Mouse (Mus musculus) left cerebral cortex, postnatal 36 days (tissue): ENCODE data around the gene Cyp4a12b. TPM values are rescaled to one million over a fixed set of nuclear protein-coding genes. Genes with fewer than 3 reads are reported as not detected.
"Not testable (repeated sequence)": the region's sequence is repeated elsewhere in the genome, so short reads cannot be mapped to it uniquely, and the experiment has no call there.

Source experiments
- DNase-seq, 2 experiments: peaks; one replicate each; pipeline ENCODE4 v3.0.0; 2021 to 2022; ENCODE audit warnings: low spot score in 2 of 2, mixed read lengths in 1 of 2
- intact Hi-C: fragments of 180-260 bp; cut with DNase I; formaldehyde crosslinking; loops from one replicate; pipeline ENCODE4 v1.15.1; 2025
- total RNA-seq, 2 experiments: library from RNA; stranded (reverse); gene quantifications; 2 replicates each; pipeline ENCODE4 v1.2.3; 2021

The Cyp4a12b gene
- total RNA-seq = not detected

DNA sequence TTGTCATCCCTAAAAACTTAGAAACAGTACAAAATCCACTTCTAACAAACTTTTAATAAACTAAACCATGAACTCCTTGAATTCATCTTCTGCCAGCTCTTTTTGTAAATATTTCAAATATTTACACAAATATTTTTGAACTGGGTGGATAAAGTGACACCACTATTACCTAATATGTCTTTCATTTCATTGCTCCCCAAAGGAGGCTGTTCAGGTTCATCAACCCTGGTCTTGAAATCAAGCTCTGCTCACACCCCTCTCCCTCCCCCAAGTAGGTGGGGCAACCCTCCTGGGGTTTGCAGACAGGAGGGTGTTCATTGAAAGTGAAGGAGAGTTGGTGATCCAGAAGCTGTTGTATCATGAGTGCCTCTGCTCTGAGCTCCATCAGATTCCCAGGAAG lies at the start of gene Cyp4a12b:
Gene Cyp4a12b (plus strand): TSS at position 301 of the 400 bp plus-strand sequence.
- DNase-seq, intact Hi-C loops: not testable (repeated sequence)

DNA sequence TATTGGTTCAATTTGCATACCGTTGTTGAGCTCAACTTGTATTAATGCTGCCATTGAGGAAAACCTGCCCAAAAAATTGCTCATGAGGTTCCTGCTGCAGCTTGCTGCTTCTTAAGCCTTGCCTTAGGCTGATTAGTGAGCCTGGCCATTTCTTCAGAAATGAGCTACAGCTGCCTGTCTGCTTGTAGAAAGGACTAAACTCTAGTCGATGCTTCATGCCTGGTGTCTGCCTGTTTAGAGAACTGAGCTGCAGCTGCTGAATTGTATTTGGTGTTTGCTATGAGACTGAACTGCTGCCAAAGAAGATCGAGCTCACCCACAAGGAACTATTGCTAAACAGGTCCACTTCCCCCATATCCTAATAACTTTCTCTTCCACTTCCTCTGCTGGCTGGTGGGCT lies 45.8 kb upstream of the Cyp4a12b start:
- intact Hi-C loops, DNase-seq: not testable (repeated sequence)

DNA sequence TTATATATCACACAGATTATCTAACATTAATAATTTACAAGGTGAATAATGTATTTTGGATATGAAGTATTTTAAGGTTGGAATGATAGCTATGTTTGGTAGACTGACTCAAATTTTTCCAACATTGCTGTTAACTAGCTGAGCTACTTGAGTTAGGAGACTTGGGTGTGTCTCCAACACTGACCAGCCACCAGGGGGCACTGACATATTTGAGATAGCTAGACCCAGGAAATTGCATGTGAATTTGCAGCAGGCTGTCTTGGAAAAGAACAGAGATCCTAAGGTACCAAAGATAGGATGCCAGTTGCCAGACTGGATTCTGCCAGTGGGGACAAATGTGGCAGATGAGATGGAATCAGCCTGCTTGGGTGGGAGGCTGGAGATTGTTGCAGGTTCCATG lies 43.4 kb upstream of the Cyp4a12b start:
- intact Hi-C loops, DNase-seq: not testable (repeated sequence)

DNA sequence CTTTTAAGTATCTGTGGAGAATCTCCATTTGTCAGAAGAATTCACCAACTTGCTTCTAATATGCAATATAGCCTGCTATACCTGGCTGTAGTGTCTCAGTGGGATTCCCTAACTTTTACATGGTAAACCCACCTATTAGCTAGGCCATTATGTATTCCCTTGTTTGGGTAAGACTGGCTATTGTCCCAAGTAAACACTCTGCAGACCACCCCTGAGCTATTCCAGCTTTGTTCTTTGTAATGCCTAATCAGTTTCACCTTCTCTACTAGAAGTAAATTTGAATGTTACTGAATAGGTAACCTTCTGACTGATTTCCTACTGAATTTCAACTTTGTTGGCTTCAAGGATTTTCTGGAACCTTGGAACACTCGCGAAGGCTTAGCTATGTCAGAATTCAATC lies 15.2 kb upstream of the Cyp4a12b start:
- intact Hi-C loops = not testable (repeated sequence)

DNA sequence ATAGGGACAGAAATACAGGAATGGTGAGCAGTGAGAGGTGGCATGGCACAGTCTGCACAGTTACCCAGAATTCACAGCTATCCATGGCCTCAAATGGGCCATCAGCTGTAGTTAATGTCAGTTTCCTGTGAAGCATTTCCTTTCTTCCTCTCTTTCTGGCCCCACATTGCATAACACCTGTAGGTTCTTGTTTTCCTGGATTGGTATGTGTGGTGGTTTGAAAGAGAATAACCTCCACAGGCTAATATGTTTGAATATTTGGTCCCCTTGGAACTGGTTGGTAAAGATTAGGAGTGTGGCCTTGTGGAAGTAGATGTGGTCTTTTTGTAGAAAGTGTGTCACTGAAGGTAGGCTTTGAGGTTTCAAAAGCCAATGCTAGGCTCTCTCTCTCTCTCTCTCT lies 14.5 kb upstream of the Cyp4a12b start:
- intact Hi-C loops, DNase-seq: not testable (repeated sequence)

More for the DNA sequence above, 15.2 kb upstream of the Cyp4a12b start:
- not testable (repeated sequence) for DNase-seq

DNA sequence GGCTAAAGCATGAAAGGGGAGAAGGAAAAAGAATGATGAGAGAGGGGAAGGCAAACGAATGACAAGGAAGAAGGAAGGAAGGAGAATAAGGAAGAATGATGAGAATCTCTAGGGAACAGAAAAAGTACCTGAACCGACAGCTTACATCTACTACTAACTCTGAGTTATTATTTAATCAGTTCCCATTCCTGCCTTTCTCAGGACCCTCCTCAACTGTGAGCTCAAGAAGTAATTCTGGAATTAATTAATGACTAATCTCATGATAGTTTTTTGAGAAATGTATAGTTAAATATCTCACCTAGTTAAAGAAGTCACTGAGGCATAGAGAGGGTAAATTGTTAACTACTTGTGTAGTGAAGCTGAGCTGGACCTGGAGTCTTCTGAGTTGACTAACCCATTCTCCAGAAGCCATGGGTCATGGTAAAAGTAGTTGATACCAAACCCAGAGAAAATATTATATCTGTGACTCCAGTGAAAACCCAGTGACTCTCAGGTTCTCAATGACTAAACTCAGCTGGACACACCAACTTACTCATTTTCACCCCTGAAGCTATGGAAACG lies 39.2 kb downstream of the Cyp4a12b start:
- no peak for DNase-seq
- intact Hi-C loops = no loop called here

DNA sequence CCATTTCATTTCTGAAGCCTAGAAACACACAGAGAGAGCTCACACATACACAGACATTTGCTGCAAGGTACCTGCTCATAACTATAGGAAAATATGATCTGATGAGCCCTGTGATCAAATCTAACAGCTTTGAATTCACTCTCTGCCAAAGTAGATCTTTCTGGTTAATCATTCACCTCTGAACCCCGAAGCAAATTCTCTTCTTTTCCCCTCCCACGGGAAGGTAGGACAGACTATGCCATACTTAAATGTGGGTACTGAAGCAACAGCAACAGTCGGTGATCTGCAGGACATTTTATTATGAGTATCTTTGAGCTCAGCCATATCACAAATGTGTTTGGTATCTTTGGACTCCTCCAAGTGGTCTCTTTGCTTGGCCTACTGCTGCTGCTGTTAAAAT lies 40.9 kb downstream of the Cyp4a12b start, which contains the start of gene Cyp4a30b:
Gene Cyp4a30b (plus strand): TSS at position 301 of the 400 bp plus-strand sequence.
- intact Hi-C loops = no loop called here

DNA sequence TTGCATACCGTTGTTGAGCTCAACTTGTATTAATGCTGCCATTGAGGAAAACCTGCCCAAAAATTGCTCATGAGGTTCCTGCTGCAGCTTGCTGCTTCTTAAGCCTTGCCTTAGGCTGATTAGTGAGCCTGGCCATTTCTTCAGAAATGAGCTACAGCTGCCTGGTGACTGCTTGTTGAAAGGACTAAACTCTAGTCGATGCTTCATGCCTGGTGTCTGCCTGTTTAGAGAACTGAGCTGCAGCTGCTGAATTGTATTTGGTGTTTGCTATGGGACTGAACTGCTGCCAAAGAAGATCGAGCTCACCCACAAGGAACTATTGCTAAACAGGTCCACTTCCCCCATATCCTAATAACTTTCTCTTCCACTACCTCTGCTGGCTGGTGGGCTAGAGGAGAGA lies 62.2 kb downstream of the Cyp4a12b start:
- DNase-seq, intact Hi-C loops: not testable (repeated sequence)

More for the DNA sequence above, 40.9 kb downstream of the Cyp4a12b start, which contains the start of gene Cyp4a30b:
- DNase-seq = no peak

DNA sequence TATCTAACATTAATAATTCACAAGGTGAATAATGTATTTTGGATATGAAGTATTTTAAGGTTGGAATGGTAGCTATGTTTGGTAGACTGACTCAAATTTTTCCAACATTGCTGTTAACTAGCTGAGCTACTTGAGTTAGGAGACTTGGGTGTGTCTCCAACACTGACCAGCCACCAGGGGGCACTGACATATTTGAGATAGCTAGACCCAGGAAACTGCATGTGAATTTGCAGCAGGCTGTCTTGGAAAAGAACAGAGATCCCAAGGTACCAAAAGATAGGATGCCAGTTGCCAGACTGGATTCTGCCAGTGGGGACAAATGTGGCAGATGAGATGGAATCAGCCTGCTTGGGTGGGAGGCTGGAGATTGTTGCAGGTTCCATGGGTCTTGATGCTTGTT lies 64.6 kb downstream of the Cyp4a12b start:
- intact Hi-C loops = loop anchor here (5.0 kb wide), 1 partner anchor 236 kb away; no protein-coding TSS in a partner anchor
- DNase-seq = peak in 1 of 2 experiments; percentile 9

DNA sequence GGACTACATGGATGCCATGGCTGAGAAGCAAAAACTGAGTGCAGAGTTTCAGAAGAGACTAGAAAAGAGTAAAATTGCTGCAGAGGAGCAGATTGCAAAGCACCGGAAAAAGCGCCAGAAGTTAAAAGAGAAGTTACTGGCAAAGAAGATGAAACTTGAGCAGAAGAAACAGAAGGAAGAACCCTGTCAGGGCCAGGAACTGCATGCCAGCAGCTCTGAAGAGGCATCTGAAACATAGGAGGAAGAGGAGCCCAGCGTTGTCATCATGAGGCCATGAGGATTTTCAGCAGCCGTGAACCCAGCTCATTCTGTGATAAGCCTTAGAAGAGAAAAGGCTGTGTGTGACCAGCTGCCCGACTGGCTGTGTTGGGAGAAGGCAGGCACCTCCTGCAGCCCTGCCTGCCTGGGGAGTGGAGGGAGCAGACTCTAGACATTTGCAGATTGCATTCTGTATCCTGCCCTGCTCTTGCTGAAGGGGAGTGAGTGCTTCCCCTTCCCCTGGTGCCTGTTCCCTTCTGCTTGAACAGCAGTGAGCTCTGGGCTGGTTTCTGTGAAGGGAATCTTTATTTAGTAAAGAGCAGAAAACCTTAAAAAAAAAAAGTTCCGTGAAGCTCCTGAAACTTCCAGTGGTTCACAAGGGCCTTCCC lies 69.7 kb downstream of the Cyp4a12b start:
- peak in 1 of 2 experiments; percentile 3 for DNase-seq
- intact Hi-C loops = no loop called here

Other genes starting within 250 kb of the Cyp4a12b start
- not detected for gene Cyp4a29, start 169.5 kb upstream of the Cyp4a12b start, total RNA-seq
- gene Cyp4a12a, start 112.6 kb upstream of the Cyp4a12b start, total RNA-seq = not detected
- gene Cyp4a30b, start 41.0 kb downstream of the Cyp4a12b start, total RNA-seq = not detected
- not detected for gene Cyp4a14, start 84.5 kb downstream of the Cyp4a12b start, total RNA-seq
- not detected for gene Cyp4a10, start 106.6 kb downstream of the Cyp4a12b start, total RNA-seq
- not detected for gene Cyp4a31, start 152.0 kb downstream of the Cyp4a12b start, total RNA-seq
- not detected for gene Cyp4a32, start 189.3 kb downstream of the Cyp4a12b start, total RNA-seq
- 1 to 10 TPM; 1.7 to 1.8 TPM for gene Cyp4b1, start 236.1 kb downstream of the Cyp4a12b start, total RNA-seq